Mouse (Mus musculus) monocyte, adult 5-6 weeks (primary cell): ENCODE measurements around the gene Arid3a. TPM values are rescaled to one million over a fixed set of nuclear protein-coding genes. Genes with fewer than 3 reads are reported as not detected.

Experiments used
- ATAC-seq: fragments of 153-309, 156-312 bp; replicated peaks from 2 replicates; pipeline ENCODE4 v1.8.0; 2017; ENCODE audit warnings: mild to moderate bottlenecking; ENCODE audit not compliant: low TSS enrichment, insufficient number of reproducible peaks, severe bottlenecking, poor library complexity, low FRiP score
- total RNA-seq: library from RNA; stranded (forward); fragments of 200-1000, 200-491, 200-594 nt; gene quantifications from 3 replicates; pipeline ENCODE4 v1.2.3, GENCODE M21; 2017

Arid3a gene
- total RNA-seq, 1 experiment from 2014 or later, result 36.8 TPM

DNA sequence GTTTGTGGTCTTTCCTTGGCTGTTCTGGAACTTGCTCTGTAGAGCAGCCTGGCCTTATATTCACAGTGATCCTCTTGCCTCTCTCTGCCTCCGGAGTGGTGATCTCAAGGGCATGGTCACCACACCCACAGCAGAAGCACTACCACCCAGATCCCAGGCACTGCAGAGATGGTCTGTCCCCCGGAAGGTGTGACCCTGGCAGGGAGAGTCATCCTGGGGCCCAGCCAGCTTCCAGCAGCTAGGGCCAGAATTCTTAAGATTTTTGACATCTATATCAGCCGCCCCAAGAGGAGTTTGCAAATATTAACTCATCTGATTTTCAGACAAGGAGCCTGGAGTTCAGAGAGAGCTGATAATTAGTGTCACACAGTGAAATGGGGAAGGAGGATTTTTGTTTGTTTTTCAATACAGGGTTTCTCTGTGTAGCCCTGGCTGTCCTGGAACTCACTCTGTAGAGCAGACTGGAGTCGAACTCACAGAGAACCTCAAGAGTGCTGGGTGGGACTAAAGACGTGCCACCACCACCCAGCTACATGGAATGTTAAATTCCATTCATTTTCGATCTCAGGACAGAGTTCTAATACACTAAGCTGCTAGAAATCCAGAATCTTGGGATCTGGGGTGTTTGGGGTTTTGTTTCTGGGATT lies 59.5 kb downstream of the Arid3a start:
- ATAC-seq, result no peak

GRCm38 (mm10) chr10:79986963-79987362 lies 60.1 kb downstream of the Arid3a start:
- peak; percentile 32 for ATAC-seq

- ATAC-seq, result no peak
Measured at GRCm38 (mm10) chr10:79987771-79988505, 61.1 kb downstream of the Arid3a start.

GRCm38 (mm10) chr10:79988506-79989271 lies 61.8 kb downstream of the Arid3a start, which contains the start of gene Cnn2:
TSS of gene Cnn2 (plus strand) at chr10:79988584.
- ATAC-seq, result no peak

GRCm38 (mm10) chr10:79989272-79989786 lies 62.5 kb downstream of the Arid3a start:
- no peak for ATAC-seq

GRCm38 (mm10) chr10:79989870-79990269 lies 63.0 kb downstream of the Arid3a start:
- no peak for ATAC-seq

DNA sequence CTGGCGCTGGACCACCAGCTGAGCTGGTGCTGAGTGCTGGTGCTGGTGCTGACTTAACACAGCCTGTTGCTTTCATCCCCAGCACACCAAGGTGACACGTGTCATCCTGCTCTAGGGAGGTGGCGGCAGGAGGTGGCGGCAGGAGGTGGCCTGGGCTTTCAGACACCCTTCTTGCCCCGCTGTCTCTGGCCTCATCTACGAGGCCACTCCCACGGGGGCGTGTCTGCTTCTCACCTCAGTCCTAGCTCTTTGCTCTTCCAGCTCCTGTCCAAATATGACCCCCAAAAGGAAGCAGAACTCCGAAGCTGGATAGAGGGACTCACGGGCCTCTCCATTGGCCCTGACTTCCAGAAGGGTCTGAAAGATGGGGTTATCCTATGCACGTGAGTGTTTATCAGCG lies 64.3 kb downstream of the Arid3a start:
- no peak for ATAC-seq

DNA sequence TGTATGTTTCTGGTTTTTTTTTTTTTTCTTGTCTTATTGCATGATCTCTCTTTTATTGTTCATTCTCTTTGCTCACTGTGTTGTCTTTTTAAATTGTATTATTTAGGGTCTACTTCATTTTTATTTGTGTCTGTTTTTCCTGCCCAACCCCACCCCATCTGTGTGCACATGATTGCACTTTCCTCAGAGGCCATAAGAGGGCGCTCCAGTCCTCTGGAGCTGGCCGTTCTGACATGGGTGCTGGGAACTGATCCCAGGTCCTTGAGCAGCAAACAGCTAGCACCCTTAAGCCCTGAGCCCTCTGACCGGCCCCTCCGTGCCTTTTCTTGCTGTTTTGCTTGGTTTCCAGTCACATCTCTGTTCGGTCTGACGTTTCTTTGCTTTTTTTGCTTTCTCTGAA lies 64.7 kb downstream of the Arid3a start:
- ATAC-seq, result no peak

DNA sequence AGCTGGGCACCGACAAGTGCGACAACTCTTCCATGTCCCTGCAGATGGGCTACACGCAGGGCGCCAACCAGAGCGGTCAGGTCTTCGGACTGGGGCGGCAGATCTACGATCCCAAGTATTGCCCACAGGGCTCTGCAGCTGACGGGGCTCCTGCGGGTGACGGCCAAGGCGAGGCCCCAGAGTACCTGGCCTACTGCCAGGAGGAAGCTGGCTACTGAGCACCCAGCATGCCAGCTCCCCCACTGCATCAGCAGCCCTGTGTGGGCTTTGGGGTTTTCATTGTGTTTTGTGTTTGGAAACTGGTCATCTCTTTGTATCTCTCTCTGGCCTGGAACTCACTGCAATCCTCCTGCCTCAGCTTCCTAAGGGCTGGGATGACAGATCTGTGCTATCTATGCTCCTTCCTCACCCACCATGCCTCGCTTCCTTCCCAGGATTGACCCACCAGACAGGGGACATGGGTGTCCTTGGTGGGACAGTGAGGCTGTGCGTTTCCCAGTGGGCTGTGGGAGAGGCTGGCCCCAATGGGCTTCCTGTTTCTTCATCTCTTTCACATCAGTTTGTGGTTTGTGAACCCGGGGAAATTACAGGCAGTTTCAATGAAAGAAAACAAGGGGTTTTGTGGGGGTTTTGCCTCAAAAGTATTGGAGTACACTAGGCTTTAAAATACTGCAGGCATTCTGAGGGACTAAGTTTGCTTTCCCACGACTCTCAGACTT lies 67.7 kb downstream of the Arid3a start:
- ATAC-seq, result 0 out of 2 replicates have a peak, but pooled peaks have one; percentile 14

DNA sequence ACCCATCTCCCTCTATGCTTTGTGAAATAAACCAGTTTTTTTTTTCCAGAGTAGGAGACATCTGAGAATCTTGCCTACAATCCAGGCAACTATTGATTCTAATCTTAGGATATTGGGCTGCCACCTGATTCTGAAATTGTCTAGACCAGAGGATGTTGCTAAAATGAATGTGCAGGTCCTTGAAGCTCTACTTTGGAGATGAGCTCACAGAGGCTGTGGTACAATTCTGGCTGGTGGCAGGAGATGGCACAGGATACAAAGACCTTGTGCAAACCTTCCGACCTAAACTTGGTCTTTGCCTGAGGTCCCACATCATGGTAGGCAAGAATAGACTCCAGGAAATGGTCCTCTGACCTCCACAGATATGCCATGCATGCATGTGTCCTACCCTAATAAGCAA lies 68.8 kb downstream of the Arid3a start:
- ATAC-seq, result no peak

DNA sequence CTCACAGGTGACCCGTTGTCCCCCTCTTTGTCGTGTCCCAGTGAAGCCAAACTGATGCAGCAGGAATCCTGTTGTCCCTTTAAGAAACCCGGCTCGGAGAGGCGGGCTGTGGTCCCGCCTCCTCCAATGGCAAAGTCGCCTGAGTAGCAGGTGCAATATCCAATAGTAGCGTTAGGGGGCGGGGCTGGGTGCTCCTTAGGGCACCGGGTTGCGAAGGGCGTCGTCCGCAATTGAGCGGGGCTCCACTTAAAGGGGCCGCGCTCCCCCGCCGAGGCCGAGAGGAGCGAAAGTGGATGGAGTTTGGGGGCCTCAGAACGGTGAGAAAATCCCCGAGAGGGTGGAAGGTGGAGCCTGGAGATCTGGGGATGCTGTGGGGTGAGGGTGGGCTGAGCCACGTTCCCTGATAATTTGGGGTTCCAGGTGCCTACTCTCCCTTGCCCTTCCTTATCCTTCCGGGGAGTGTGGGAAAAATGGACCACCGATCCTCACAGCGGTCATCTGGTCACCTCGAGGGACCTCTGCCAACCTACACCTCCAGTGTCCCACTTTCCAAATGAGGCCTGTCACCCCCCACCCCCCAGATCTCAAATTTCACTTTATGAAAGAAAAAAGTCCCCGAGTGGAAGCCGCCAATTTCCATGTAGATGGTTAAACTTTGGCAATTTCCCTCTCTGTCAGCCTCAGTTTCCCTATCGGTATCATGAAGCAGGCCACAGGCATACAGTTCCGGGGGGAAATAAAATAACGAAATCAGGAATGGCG lies 69.6 kb downstream of the Arid3a start, which contains the start of gene Abca7:
Abca7 (plus strand) TSS at position 223 of the 762 bp plus-strand sequence.
- ATAC-seq, result peak; percentile 86

GRCm38 (mm10) chr10:79997034-79997760 lies 70.4 kb downstream of the Arid3a start:
- 0 out of 2 replicates have a peak, but pooled peaks have one; percentile 20 for ATAC-seq

GRCm38 (mm10) chr10:79997819-79998218 lies 71.0 kb downstream of the Arid3a start:
- no peak for ATAC-seq

DNA sequence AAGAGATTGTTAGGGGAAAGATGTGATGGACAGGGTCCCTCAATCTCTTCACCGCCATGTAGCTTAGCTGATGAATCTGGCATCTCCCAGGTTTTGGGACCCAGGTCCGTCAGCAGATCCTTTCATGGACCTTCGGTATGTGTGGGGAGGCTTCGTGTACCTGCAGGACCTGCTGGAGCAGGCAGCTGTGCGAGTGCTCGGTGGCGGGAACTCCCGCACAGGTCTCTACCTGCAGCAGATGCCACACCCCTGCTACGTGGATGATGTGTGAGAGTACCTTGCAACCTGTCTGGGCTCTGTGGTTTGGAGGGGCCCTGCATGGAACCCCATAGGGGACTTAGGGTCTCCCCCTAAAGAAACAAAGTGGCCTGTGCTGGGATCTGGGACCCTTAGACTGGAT lies 75.1 kb downstream of the Arid3a start:
- ATAC-seq, result no peak

GRCm38 (mm10) chr10:80002829-80003228 lies 76.0 kb downstream of the Arid3a start:
- no peak for ATAC-seq

DNA sequence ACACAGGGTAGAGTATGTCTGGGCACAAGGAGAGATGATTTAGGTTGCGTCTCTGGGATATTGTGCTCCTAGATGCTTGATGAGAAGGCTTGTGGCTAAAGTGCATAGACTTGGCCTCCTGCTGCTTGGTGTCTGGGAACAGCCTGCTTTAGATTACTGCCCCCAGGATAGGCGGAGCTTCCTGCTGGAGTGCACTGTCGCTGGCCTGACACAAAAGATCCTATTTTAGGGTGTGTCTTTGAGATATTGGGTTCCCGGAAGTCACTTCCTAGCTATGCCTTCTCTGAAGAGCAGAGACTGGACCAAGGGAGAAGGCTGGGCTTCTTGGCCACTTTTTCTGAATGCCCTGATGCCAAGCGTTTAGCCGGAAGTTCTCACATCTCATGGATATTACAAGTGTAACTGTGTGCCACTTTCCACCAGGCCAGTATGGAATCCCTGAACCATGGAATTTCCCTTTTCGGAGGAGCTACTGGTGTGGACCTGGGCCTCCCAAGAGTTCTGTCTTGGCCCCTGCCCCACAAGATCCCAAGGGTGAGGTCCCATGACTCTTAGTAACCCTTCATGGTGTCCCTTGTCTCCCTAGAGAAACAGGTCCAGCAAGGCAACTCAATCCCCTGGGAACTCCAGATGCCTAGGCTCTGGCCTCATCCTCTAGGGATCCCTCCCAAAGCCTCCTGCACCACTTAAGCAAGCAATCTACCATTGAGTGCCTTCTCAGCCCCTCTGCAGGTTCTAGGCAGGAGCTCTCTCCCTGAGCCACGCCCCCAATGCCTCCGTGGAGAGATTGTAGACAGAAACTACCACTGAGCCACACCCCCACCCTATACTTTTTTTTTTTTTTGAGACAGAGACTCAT lies 76.8 kb downstream of the Arid3a start:
- ATAC-seq, result no peak
